ENCODE assay signal across 20 mouse cellular contexts in genomic region chr8:120792710-120793109, GRCm38 (mm10). TPM values are rescaled to one million over a fixed set of nuclear protein-coding genes. Genes with fewer than 3 reads are reported as not detected.
DNase-seq lines count a peak whose midpoint lies in the region; ATAC-seq and TF ChIP-seq lines count a peak whose summit lies in the region.
"Had no signal": no experiment of that assay in that cellular context is flagged by ENCODE, and none has a peak within 500 bp of the region (broad histone marks: within the 10 kb centered on the region; RNA-seq: fewer than 3 reads in every experiment).

No protein-coding gene starts in this region.

- H3K4me2 ChIP-seq in limb, embryonic 13.5 days (replicated peaks) = no peak overlapping the region
- H3K4me2 ChIP-seq in liver, embryonic 16.5 days (ENCODE audit: low read depth, low read length) = no peak overlapping the region
- H3K4me2 ChIP-seq in forebrain, embryonic 11.5 days (ENCODE audit: low read depth, low read length, severe bottlenecking) = no peak overlapping the region
- H3K4me2 ChIP-seq: forebrain, embryonic 13.5 days; heart, embryonic 13.5 days; lung, embryonic 15.5 days; neural tube, embryonic 12.5 days had no signal

- H3K36me3 ChIP-seq in limb, embryonic 13.5 days = no peaks in the 10 kb centered on the region
- no peaks in the 10 kb centered on the region for H3K36me3 ChIP-seq in limb, embryonic 10.5 days
- no peaks in the 10 kb centered on the region for H3K36me3 ChIP-seq in liver, embryonic 16.5 days (ENCODE audit: control insufficient read depth, insufficient read depth)
- H3K36me3 ChIP-seq in forebrain, embryonic 11.5 days (ENCODE audit: control insufficient read depth, insufficient read depth, low read length) = no peaks in the 10 kb centered on the region
- H3K36me3 ChIP-seq: G1E; heart, embryonic 13.5 days; hindbrain, embryonic 10.5 days; lung, embryonic 15.5 days; neural tube, embryonic 12.5 days had no signal

- peaks cover 9% of the 10 kb centered on the region for H3K4me1 ChIP-seq in limb, embryonic 13.5 days
- H3K4me1 ChIP-seq in limb, embryonic 10.5 days = peaks cover 8% of the 10 kb centered on the region
- H3K4me1 ChIP-seq in bone marrow macrophage, adult 2 months (ENCODE audit: control insufficient read depth, insufficient read depth, low read length) = peaks cover 16% of the 10 kb centered on the region
- H3K4me1 ChIP-seq in liver, embryonic 16.5 days (ENCODE audit: control insufficient read depth, low read depth, low read length) = no peaks in the 10 kb centered on the region
- no peaks in the 10 kb centered on the region for H3K4me1 ChIP-seq in forebrain, embryonic 11.5 days (replicated peaks; ENCODE audit: control insufficient read depth, insufficient read depth, low read length)
- H3K4me1 ChIP-seq: forebrain, embryonic 13.5 days; neural tube, embryonic 12.5 days had no signal

- no peak for ATAC-seq in limb, embryonic 13.5 days (ENCODE audit: low FRiP score, low read depth)
- ATAC-seq in liver, embryonic 16.5 days (ENCODE audit: low read depth) = peak; percentile 54
- ATAC-seq in forebrain, embryonic 11.5 days (replicated peaks; ENCODE audit: low FRiP score) = no peak
- ATAC-seq: forebrain, embryonic 13.5 days had no signal

- DNase-seq in limb, embryonic 10.5 days (ENCODE audit: low spot score) = no peak
- DNase-seq in 416B (ENCODE audit: low read depth) = peak; percentile 74
- no peak for DNase-seq in heart, postnatal 25 days (ENCODE audit: low spot score)
- DNase-seq in forebrain, embryonic 11.5 days (ENCODE audit: low spot score) = no peak
- no peak for DNase-seq in urinary bladder, adult 2 months (ENCODE audit: low spot score)
- DNase-seq: cerebellum, adult 11-12 months; cerebellum, postnatal 25 days; kidney, adult 2 months; kidney, postnatal 14 days; layer of hippocampus, postnatal 36 days; left cerebral cortex, postnatal 4 days had no signal

- H3K9me3 ChIP-seq in limb, embryonic 13.5 days = no peaks in the 10 kb centered on the region
- no peaks in the 10 kb centered on the region for H3K9me3 ChIP-seq in limb, embryonic 10.5 days (replicated peaks)
- H3K9me3 ChIP-seq in liver, embryonic 16.5 days (replicated peaks; ENCODE audit: control insufficient read depth, low read length) = no peaks in the 10 kb centered on the region
- H3K9me3 ChIP-seq in forebrain, embryonic 11.5 days (ENCODE audit: control insufficient read depth, low read length) = no peaks in the 10 kb centered on the region
- H3K9me3 ChIP-seq: forebrain, embryonic 13.5 days; heart, embryonic 13.5 days; hindbrain, embryonic 10.5 days; lung, embryonic 15.5 days; neural tube, embryonic 12.5 days had no signal

- intact Hi-C loops in heart, postnatal 25 days (cut with DNase I) = no loop called here

- H3K27me3 ChIP-seq in limb, embryonic 13.5 days = peaks cover 12% of the 10 kb centered on the region
- peaks cover 15% of the 10 kb centered on the region for H3K27me3 ChIP-seq in limb, embryonic 10.5 days (ENCODE audit: low read depth, poor library complexity, severe bottlenecking)
- no peaks in the 10 kb centered on the region for H3K27me3 ChIP-seq in liver, embryonic 16.5 days (ENCODE audit: control insufficient read depth, insufficient read depth, low read depth, low read length)
- H3K27me3 ChIP-seq in forebrain, embryonic 11.5 days (ENCODE audit: control insufficient read depth, insufficient read depth, low read length) = no peaks in the 10 kb centered on the region; the same call in 1 of the 2 replicates
- H3K27me3 ChIP-seq: neural tube, embryonic 12.5 days had no signal

- WGBS in limb, embryonic 13.5 days = 89% methylated on average over 15 of the region's 15 CpGs
- 86% methylated on average over 15 of the region's 15 CpGs for WGBS in limb, embryonic 10.5 days
- WGBS in liver, embryonic 16.5 days (ENCODE audit: insufficient replicate concordance) = 18% methylated on average over 15 of the region's 15 CpGs
- 83% methylated on average over 15 of the region's 15 CpGs for WGBS in forebrain, embryonic 11.5 days

- no peak overlapping the region for H3K4me3 ChIP-seq in limb, embryonic 13.5 days
- no peak overlapping the region for H3K4me3 ChIP-seq in limb, embryonic 10.5 days
- H3K4me3 ChIP-seq in bone marrow macrophage, adult 2 months (ENCODE audit: insufficient read depth, low read length) = no peak overlapping the region
- no peak overlapping the region for H3K4me3 ChIP-seq in liver, embryonic 16.5 days (ENCODE audit: low read depth, low read length)
- H3K4me3 ChIP-seq in forebrain, embryonic 11.5 days (ENCODE audit: low read depth, low read length) = no peak overlapping the region
- H3K4me3 ChIP-seq: forebrain, embryonic 13.5 days; heart, embryonic 13.5 days; hindbrain, embryonic 10.5 days; lung, embryonic 15.5 days; neural tube, embryonic 12.5 days had no signal

- 0 out of 2 replicates have a peak overlapping the region, but pooled peaks have one; percentile 4 for H3K9ac ChIP-seq in limb, embryonic 13.5 days
- no peak overlapping the region for H3K9ac ChIP-seq in liver, embryonic 16.5 days (ENCODE audit: low read depth, low read length)
- H3K9ac ChIP-seq in forebrain, embryonic 11.5 days (ENCODE audit: low read length) = no peak overlapping the region
- H3K9ac ChIP-seq: forebrain, embryonic 13.5 days; heart, embryonic 13.5 days; lung, embryonic 15.5 days; neural tube, embryonic 12.5 days had no signal

- no peak for TF ChIP-seq CTCF in bone marrow macrophage, adult 2 months (IDR thresholded peaks at IDR 0.05; ENCODE audit: low read depth, low read length)

- TF ChIP-seq POLR2A in bone marrow macrophage, adult 2 months (IDR thresholded peaks at IDR 0.05; ENCODE audit: borderline replicate concordance, low read depth, low read length) = no peak

- no peak overlapping the region for H3K27ac ChIP-seq in limb, embryonic 13.5 days
- no peak overlapping the region for H3K27ac ChIP-seq in limb, embryonic 10.5 days
- peak overlapping the region; percentile 30 for H3K27ac ChIP-seq in bone marrow macrophage, adult 2 months (ENCODE audit: insufficient read depth, low read depth, low read length)
- H3K27ac ChIP-seq in liver, embryonic 16.5 days (ENCODE audit: low read length) = no peak overlapping the region
- no peak overlapping the region for H3K27ac ChIP-seq in forebrain, embryonic 11.5 days (ENCODE audit: low read depth, low read length)
- H3K27ac ChIP-seq: forebrain, embryonic 13.5 days; heart, embryonic 13.5 days; lung, embryonic 15.5 days; neural tube, embryonic 12.5 days had no signal

RNA-seq across cellular contexts. Expression of gene Irf8, which starts 56.6 kb away (rescaled TPM):
- 4.8 and 5.4 TPM in 2 replicates for polyA plus RNA-seq in limb, embryonic 13.5 days (2015; fragmentation: Nextera tagmentation; extraction: Ambion mirVana)
- 1.4 and 1.7 TPM in 2 replicates for polyA plus RNA-seq in limb, embryonic 10.5 days (2016; fragmentation: Nextera tagmentation; extraction: Ambion mirVana)
- polyA plus RNA-seq in bone marrow macrophage, adult 2 months (2012; ENCODE audit: insufficient read depth, insufficient read length, missing spikeins) = 157 and 163 TPM in 2 replicates
- polyA plus RNA-seq in liver, embryonic 16.5 days (2015; fragmentation: Nextera tagmentation; extraction: Ambion mirVana) = 17.4 and 18.9 TPM in 2 replicates
- 1 to 10 TPM; 3.2 to 4.5 TPM for total RNA-seq in heart, postnatal 25 days (2021)
- polyA plus RNA-seq in forebrain, embryonic 11.5 days (2014; fragmentation: Nextera tagmentation; extraction: Ambion mirVana) = 2.7 and 3.7 TPM in 2 replicates
- 12.4 and 18.2 TPM in 2 replicates for polyA plus RNA-seq in urinary bladder, adult 2 months (2012; rRNA removed)
